8 mouse cellular contexts compared by ENCODE assay signal in the genomic region with DNA sequence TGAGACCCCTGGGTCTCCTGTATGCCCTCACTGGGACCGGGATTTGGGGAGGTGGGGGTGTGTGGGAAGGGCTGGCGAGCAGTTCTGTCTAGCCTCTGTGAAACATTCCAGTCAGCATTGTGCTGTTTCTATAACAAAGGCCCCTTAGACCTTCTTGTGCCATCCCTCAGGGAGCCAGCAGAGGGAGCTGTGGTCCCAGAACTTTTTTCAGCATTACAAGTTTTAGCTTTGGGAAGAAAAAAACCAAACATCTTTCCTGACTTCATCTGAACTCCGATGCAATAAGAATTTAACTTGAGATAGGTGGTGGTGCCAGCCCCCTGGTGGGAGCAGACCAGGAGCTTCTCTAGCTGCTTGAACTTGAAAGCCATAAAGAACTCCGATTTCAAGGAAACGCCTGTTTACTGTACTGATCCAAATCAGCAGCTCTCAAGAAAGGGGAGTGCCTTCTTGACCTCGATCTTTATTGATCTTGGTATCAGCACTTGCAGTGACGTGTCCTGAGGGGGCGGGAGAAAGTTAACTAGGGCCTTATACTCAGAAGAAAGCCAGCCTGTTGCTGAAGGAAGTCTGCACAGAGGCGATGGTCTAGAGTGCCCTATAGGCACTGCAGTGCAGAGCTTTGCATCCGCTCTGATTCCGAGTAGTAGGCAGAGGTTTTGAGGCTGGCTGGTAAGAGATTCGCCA.
DNase-seq lines count a peak whose midpoint lies in the region; ATAC-seq and TF ChIP-seq lines count a peak whose summit lies in the region.

No protein-coding gene starts in this region.

- H3K4me2 ChIP-seq in forebrain, embryonic 14.5 days (ENCODE audit: low read length): no peak overlapping the region
- H3K4me2 ChIP-seq in liver, embryonic 16.5 days (ENCODE audit: low read depth, low read length): peak overlapping the region; percentile 34; the same call in 1 of the 2 replicates

- H3K27ac ChIP-seq in forebrain, embryonic 14.5 days (ENCODE audit: low read depth, low read length): no peak overlapping the region
- no peak overlapping the region for H3K27ac ChIP-seq in liver, embryonic 16.5 days (ENCODE audit: low read length)
- H3K27ac ChIP-seq in thymus, adult 2 months (ENCODE audit: control insufficient read depth, insufficient read depth, low read length): peak overlapping the region; percentile 58; the same call in 1 of the 2 replicates

- TF ChIP-seq CTCF in thymus, adult 2 months (IDR thresholded peaks at IDR 0.05; ENCODE audit: borderline replicate concordance, control insufficient read depth, extremely low read depth, insufficient read depth, low read length, poor library complexity): no peak; the same call in 1 of the 2 replicates

- WGBS in forebrain, embryonic 14.5 days: 38% methylated on average over 12 of the region's 12 CpGs
- WGBS in large intestine, adult 2 months: 8% methylated on average over 12 of the region's 12 CpGs
- 17% methylated on average over 12 of the region's 12 CpGs for WGBS in liver, embryonic 16.5 days (ENCODE audit: insufficient replicate concordance)
- 4% methylated on average over 12 of the region's 12 CpGs for WGBS in thymus, adult 2 months

- ATAC-seq in cerebellum, adult (ENCODE audit: insufficient number of reproducible peaks, low FRiP score, low TSS enrichment): peak; percentile 64; the same call in 1 of the 2 replicates
- ATAC-seq in forebrain, embryonic 14.5 days: peak; percentile 76; the same call in 1 of the 2 replicates
- ATAC-seq in liver, embryonic 16.5 days (ENCODE audit: low read depth): no peak
- peak; percentile 57 for ATAC-seq in neutrophil, adult 5-6 weeks (ENCODE audit: extremely low read depth, insufficient number of reproducible peaks, low FRiP score, poor library complexity, severe bottlenecking)

- peak overlapping the region; percentile 50 for H3K9ac ChIP-seq in forebrain, embryonic 14.5 days (ENCODE audit: low read length)
- H3K9ac ChIP-seq in liver, embryonic 16.5 days (ENCODE audit: low read depth, low read length): no peak overlapping the region

- DNase-seq in ES-CJ7 (ENCODE audit: low read depth, low spot score): peak; percentile 79
- DNase-seq in forebrain, embryonic 14.5 days (ENCODE audit: low spot score): peak; percentile 88
- peak; percentile 79 to 88 for DNase-seq in heart, postnatal 14 days
- peak; percentile 97 for DNase-seq in large intestine, adult 2 months (ENCODE audit: low read depth, low spot score)
- DNase-seq in thymus, adult 2 months: peak; percentile 83

- H3K27me3 ChIP-seq in forebrain, embryonic 14.5 days (replicated peaks; ENCODE audit: control insufficient read depth, insufficient read depth, low read length): no peaks in the 10 kb centered on the region
- no peaks in the 10 kb centered on the region for H3K27me3 ChIP-seq in liver, embryonic 16.5 days (ENCODE audit: control insufficient read depth, insufficient read depth, low read depth, low read length)
- no peaks in the 10 kb centered on the region for H3K27me3 ChIP-seq in thymus, adult 2 months (ENCODE audit: control insufficient read depth, insufficient read depth, low read length)

- no peaks in the 10 kb centered on the region for H3K4me1 ChIP-seq in forebrain, embryonic 14.5 days (ENCODE audit: control insufficient read depth, insufficient read depth, low read length)
- H3K4me1 ChIP-seq in liver, embryonic 16.5 days (ENCODE audit: control insufficient read depth, low read depth, low read length): peaks cover 23% of the 10 kb centered on the region
- peaks cover 10% of the 10 kb centered on the region for H3K4me1 ChIP-seq in thymus, adult 2 months (replicated peaks; ENCODE audit: control insufficient read depth, insufficient read depth, low read length)

- H3K9me3 ChIP-seq in forebrain, embryonic 14.5 days (replicated peaks; ENCODE audit: control insufficient read depth, low read length): no peaks in the 10 kb centered on the region
- no peaks in the 10 kb centered on the region for H3K9me3 ChIP-seq in liver, embryonic 16.5 days (replicated peaks; ENCODE audit: control insufficient read depth, low read length)

- no peak for TF ChIP-seq POLR2A in thymus, adult 2 months (IDR thresholded peaks at IDR 0.05; ENCODE audit: control insufficient read depth, extremely low read depth, insufficient read depth, low read length, poor library complexity)

- no peak overlapping the region for H3K4me3 ChIP-seq in forebrain, embryonic 14.5 days (ENCODE audit: low read depth, low read length)
- H3K4me3 ChIP-seq in liver, embryonic 16.5 days (ENCODE audit: low read depth, low read length): no peak overlapping the region
- no peak overlapping the region for H3K4me3 ChIP-seq in thymus, adult 2 months (ENCODE audit: control insufficient read depth, insufficient read depth, low read length)

- no peaks in the 10 kb centered on the region for H3K36me3 ChIP-seq in forebrain, embryonic 14.5 days (ENCODE audit: control insufficient read depth, insufficient read depth, low read length)
- H3K36me3 ChIP-seq in liver, embryonic 16.5 days (ENCODE audit: control insufficient read depth, insufficient read depth): no peaks in the 10 kb centered on the region
- no peaks in the 10 kb centered on the region for H3K36me3 ChIP-seq in thymus, adult 2 months (ENCODE audit: control insufficient read depth, insufficient read depth, low read length)

- intact Hi-C loops in heart, postnatal 14 days (cut with DNase I): loop anchor here (2.0 to 10.0 kb wide), 4 partner anchors 69 to 501 kb away; no protein-coding TSS in a partner anchor
